Mouse (Mus musculus): ENCODE measurements around the gene 9130019O22Rik.

The 9130019O22Rik gene

DNA sequence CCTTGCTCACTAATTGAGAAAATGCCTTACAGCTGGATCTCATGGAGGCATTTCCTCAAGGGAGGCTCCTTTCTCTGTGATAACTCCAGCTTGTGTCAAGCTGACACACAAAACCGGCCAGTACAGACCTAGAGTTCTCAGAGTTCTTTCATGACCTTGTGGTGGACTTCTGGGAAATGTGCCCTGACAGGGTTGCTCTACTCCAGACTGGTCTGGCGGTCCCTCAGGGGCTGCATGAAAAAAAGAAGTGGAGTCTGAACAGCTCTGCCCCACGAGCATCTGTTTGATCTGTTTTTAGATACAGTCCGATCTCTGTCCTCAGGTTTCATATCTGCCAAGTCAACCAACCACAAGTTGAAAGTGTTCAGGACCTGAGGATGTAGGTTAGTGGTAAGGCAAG is 49.3 kb downstream of the 9130019O22Rik start:
- DNase-seq = no peak

GRCm38 (mm10) chr7:127335604-127336003 is 51.4 kb downstream of the 9130019O22Rik start:
- DNase-seq = no peak

- no peak for DNase-seq
These were observed 53.7 kb downstream of the 9130019O22Rik start for GRCm38 (mm10) chr7:127333240-127333639.
